12 mouse cellular contexts compared by ENCODE assay signal in the genomic region with DNA sequence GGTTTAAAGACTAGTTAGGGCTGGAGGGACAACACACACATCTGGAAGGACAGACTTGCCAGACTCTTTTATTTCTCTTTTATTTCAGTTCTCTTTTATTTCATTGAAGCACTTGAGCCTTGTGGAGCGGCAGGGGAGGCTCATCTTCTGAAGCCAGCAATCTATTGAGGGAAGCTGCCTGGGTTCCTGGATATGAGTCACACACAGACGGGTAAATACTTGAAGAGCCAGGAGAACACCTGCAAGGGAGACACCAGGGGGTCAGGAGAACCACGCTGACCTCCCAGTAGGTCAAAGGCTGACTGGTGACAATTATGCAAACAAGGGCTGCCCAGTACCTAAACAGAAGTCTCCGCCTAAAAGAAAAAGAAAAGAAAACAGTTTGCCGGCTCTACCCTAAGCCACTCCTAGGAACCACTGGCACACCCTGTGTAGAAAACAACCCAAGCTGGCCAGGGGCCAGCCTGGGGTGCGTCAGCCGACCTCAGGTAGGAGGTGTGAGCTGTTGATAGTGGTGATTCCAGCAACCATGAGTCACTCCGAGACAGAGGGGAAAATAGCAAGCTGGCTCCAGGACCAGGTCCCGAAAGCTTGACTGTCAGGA. TPM values are rescaled to one million over a fixed set of nuclear protein-coding genes. Genes with fewer than 3 reads are reported as not detected.
A peak's percentile ranks its signal among the peaks of the same experiment; 100 is the strongest.
DNase-seq lines count a peak whose midpoint lies in the region; ATAC-seq and TF ChIP-seq lines count a peak whose summit lies in the region.
"Had no signal": no experiment of that assay in that cellular context is flagged by ENCODE, and none has a peak within 500 bp of the region (broad histone marks: within the 10 kb centered on the region; RNA-seq: fewer than 3 reads in every experiment).

No protein-coding gene starts in this region.

- H3K4me3 ChIP-seq in intestine, postnatal 0 days (ENCODE audit: low read depth, low read length) = no peak overlapping the region
- H3K4me3 ChIP-seq in stomach, postnatal 0 days (ENCODE audit: low read depth, low read length) = no peak overlapping the region
- H3K4me3 ChIP-seq in forebrain, postnatal 0 days (ENCODE audit: low read depth, low read length) = no peak overlapping the region
- H3K4me3 ChIP-seq: erythroblast, embryonic 14.5 days had no signal

- WGBS in intestine, postnatal 0 days = 19% methylated on average over 9 of the region's 9 CpGs
- 18% methylated on average over 9 of the region's 9 CpGs for WGBS in stomach, postnatal 0 days
- WGBS in forebrain, postnatal 0 days = 38% methylated on average over 9 of the region's 9 CpGs

- H3K36me3 ChIP-seq in intestine, postnatal 0 days (ENCODE audit: control insufficient read depth, insufficient read depth) = no peaks in the 10 kb centered on the region
- H3K36me3 ChIP-seq in stomach, postnatal 0 days (ENCODE audit: control insufficient read depth, insufficient read depth, low read length) = no peaks in the 10 kb centered on the region
- no peaks in the 10 kb centered on the region for H3K36me3 ChIP-seq in forebrain, postnatal 0 days (ENCODE audit: insufficient read depth)

- no peak overlapping the region for H3K9ac ChIP-seq in intestine, postnatal 0 days (ENCODE audit: low read depth, low read length)
- H3K9ac ChIP-seq in stomach, postnatal 0 days (ENCODE audit: low read length) = no peak overlapping the region
- H3K9ac ChIP-seq in forebrain, postnatal 0 days = no peak overlapping the region

- TF ChIP-seq CTCF in intestine, postnatal 0 days (IDR thresholded peaks at IDR 0.05; ENCODE audit: low read depth) = no peak
- TF ChIP-seq CTCF in stomach, postnatal 0 days (IDR thresholded peaks at IDR 0.05; ENCODE audit: low read depth) = no peak
- no peak for TF ChIP-seq CTCF in forebrain, postnatal 0 days (IDR thresholded peaks at IDR 0.05; ENCODE audit: low read depth)

- no peaks in the 10 kb centered on the region for H3K9me3 ChIP-seq in intestine, postnatal 0 days (ENCODE audit: control insufficient read depth)
- H3K9me3 ChIP-seq in stomach, postnatal 0 days (ENCODE audit: control insufficient read depth, low read length) = no peaks in the 10 kb centered on the region
- H3K9me3 ChIP-seq in forebrain, postnatal 0 days (ENCODE audit: low read length) = no peaks in the 10 kb centered on the region

- H3K4me1 ChIP-seq in intestine, postnatal 0 days (replicated peaks; ENCODE audit: control insufficient read depth, insufficient read depth, low read length) = no peaks in the 10 kb centered on the region
- peaks cover 3% of the 10 kb centered on the region; the same call in 1 of the 2 replicates for H3K4me1 ChIP-seq in stomach, postnatal 0 days (replicated peaks; ENCODE audit: control insufficient read depth, insufficient read depth)
- H3K4me1 ChIP-seq in forebrain, postnatal 0 days (ENCODE audit: insufficient read depth) = no peaks in the 10 kb centered on the region
- H3K4me1 ChIP-seq: megakaryocyte, embryonic 14.5 days had no signal

- no peak overlapping the region for H3K4me2 ChIP-seq in intestine, postnatal 0 days (replicated peaks; ENCODE audit: low read depth)
- H3K4me2 ChIP-seq in stomach, postnatal 0 days (replicated peaks; ENCODE audit: low read depth) = no peak overlapping the region
- H3K4me2 ChIP-seq in forebrain, postnatal 0 days (ENCODE audit: low read depth) = no peak overlapping the region

- no peaks in the 10 kb centered on the region for H3K27me3 ChIP-seq in intestine, postnatal 0 days (replicated peaks; ENCODE audit: control insufficient read depth, insufficient read depth, low read length)
- H3K27me3 ChIP-seq in stomach, postnatal 0 days (ENCODE audit: control insufficient read depth, insufficient read depth, low read length) = no peaks in the 10 kb centered on the region
- H3K27me3 ChIP-seq in forebrain, postnatal 0 days (ENCODE audit: insufficient read depth, low read length) = peaks cover 4% of the 10 kb centered on the region; the same call in 1 of the 2 replicates
- H3K27me3 ChIP-seq: megakaryocyte, embryonic 14.5 days had no signal

- no peak for TF ChIP-seq EP300 in stomach, postnatal 0 days (optimal IDR thresholded peaks at IDR 0.05)

- ATAC-seq in intestine, postnatal 0 days = peak; percentile 90
- peak; percentile 98 for ATAC-seq in stomach, postnatal 0 days (ENCODE audit: low FRiP score, low TSS enrichment)
- no peak for ATAC-seq in megakaryocyte, adult 5-6 weeks (ENCODE audit: poor library complexity, severe bottlenecking)
- ATAC-seq in forebrain, postnatal 0 days = no peak

- no peak overlapping the region for H3K27ac ChIP-seq in intestine, postnatal 0 days (ENCODE audit: low read depth, low read length)
- peak overlapping the region; percentile 81 for H3K27ac ChIP-seq in stomach, postnatal 0 days (replicated peaks)
- no peak overlapping the region for H3K27ac ChIP-seq in forebrain, postnatal 0 days (ENCODE audit: low read depth, low read length)

- DNase-seq in heart, postnatal 4 days = peak; percentile 19
- no peak for DNase-seq in heart, adult 8-10 months (ENCODE audit: low spot score)
- DNase-seq in R1 (ENCODE audit: low read depth, low spot score) = peak; percentile 36
- DNase-seq in stomach, postnatal 0 days (ENCODE audit: low spot score) = peak; percentile 93
- DNase-seq in layer of hippocampus, adult 8-10 months (ENCODE audit: low spot score in 2 of 2) = no peak
- no peak for DNase-seq in forebrain, postnatal 0 days
- DNase-seq: gastrocnemius, postnatal 10 days; thymus, postnatal 14 days had no signal

RNA-seq across cellular contexts. Expression of gene Fzd10, which starts 21.5 kb away (rescaled TPM):
- total RNA-seq in heart, postnatal 4 days (2021) = under 1 TPM; 0.43 to 0.81 TPM
- under 1 TPM; 0.11 to 0.16 (median 0.15) TPM for total RNA-seq in heart, adult 8-10 months (2022)
- 0.16 and 0.21 TPM in 2 replicates for polyA plus RNA-seq in intestine, postnatal 0 days (2015; fragmentation: Nextera tagmentation; extraction: Ambion mirVana)
- 2.8 and 2.9 TPM in 2 replicates for polyA plus RNA-seq in stomach, postnatal 0 days (2015; fragmentation: Nextera tagmentation; extraction: Ambion mirVana)
- not detected in 2 replicates for total RNA-seq in megakaryocyte, adult 5-6 weeks (2015)
- 0.11 TPM in 1 of 2 replicates, not detected in the other for total RNA-seq in megakaryocyte, adult 5-6 weeks (2017)
- total RNA-seq in layer of hippocampus, adult 8-10 months (2022) = under 1 TPM; 0.47 to 0.86 (median 0.67) TPM
- 4.8 and 9.2 TPM in 2 replicates for total RNA-seq in forebrain, postnatal 0 days (2014; rRNA removed)
- 1.1 and 2.2 TPM in 2 replicates for polyA plus RNA-seq in forebrain, postnatal 0 days (2015; fragmentation: Nextera tagmentation; extraction: Ambion mirVana)
- polyA plus RNA-seq: erythroblast, embryonic 14.5 days had no signal

Comparison
In these comparisons a context has a peak if more than half of its experiments do, and no peak if none do; other contexts are left out.
1. DNase-seq: peak in heart, postnatal 4 days (single experiment), R1 (single experiment) and stomach, postnatal 0 days (single experiment); none in heart, adult 8-10 months (single experiment), layer of hippocampus, adult 8-10 months (0 of 2) and forebrain, postnatal 0 days (single experiment).
2. ATAC-seq: peak in intestine, postnatal 0 days (single experiment) and stomach, postnatal 0 days (single experiment); none in megakaryocyte, adult 5-6 weeks (single experiment) and forebrain, postnatal 0 days (single experiment).